Comparison of ENCODE assay signal across 18 mouse cellular contexts in the genomic region with DNA sequence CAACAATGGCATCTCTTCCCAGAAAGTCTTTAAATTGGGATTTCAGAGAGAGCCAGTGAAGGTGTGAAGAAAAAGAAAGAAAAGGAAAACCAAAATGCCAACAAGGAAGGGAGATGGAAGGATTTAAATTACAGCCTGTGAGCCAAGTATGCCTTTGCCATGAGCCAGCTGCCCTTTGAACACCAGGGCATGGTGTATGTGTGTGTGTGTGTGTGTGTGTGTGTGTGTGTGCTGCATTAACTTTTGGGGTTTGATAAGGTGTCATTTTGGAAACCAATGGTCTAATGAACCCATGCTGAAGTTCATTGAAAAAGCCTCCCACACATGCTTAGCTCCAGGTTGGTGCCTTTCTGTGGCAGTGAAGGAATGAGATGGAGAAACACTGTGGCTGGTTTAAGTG.
"Had no signal": no experiment of that assay in that cellular context is flagged by ENCODE, and none has a peak within 500 bp of the region (broad histone marks: within the 10 kb centered on the region; RNA-seq: fewer than 3 reads in every experiment).

No protein-coding gene starts in this region.

- H3K27ac ChIP-seq: liver, embryonic 13.5 days; liver, embryonic 15.5 days; lung, embryonic 15.5 days; macrophage; midbrain, embryonic 13.5 days; midbrain, embryonic 15.5 days; neural tube, embryonic 12.5 days; stomach, embryonic 15.5 days; stomach, postnatal 0 days had no signal

- DNase-seq: liver, embryonic 13.5 days; liver, postnatal 0 days; lung, adult 2 months; right cerebral cortex, postnatal 14 days; thymus, adult 2 months; thymus, postnatal 25 days; thymus, postnatal 4 days had no signal

- H3K36me3 ChIP-seq: liver, embryonic 13.5 days; liver, embryonic 15.5 days; lung, embryonic 15.5 days; midbrain, embryonic 13.5 days; midbrain, embryonic 15.5 days; neural tube, embryonic 12.5 days; stomach, embryonic 15.5 days had no signal

- ATAC-seq: liver, postnatal 0 days; lung, postnatal 0 days; midbrain, embryonic 13.5 days; midbrain, embryonic 15.5 days had no signal

- H3K9me3 ChIP-seq: liver, embryonic 13.5 days; liver, embryonic 15.5 days; lung, embryonic 15.5 days; midbrain, embryonic 13.5 days; midbrain, embryonic 15.5 days; neural tube, embryonic 12.5 days; stomach, embryonic 15.5 days had no signal

- H3K4me1 ChIP-seq: liver, embryonic 13.5 days; liver, embryonic 15.5 days; lung, embryonic 15.5 days; midbrain, embryonic 13.5 days; midbrain, embryonic 15.5 days; neural tube, embryonic 12.5 days; stomach, embryonic 15.5 days had no signal

- H3K4me2 ChIP-seq: liver, embryonic 13.5 days; liver, embryonic 15.5 days; lung, embryonic 15.5 days; midbrain, embryonic 11.5 days; midbrain, embryonic 13.5 days; midbrain, embryonic 15.5 days; neural tube, embryonic 12.5 days; stomach, embryonic 15.5 days had no signal

- H3K9ac ChIP-seq: liver, embryonic 13.5 days; liver, embryonic 15.5 days; liver, postnatal 0 days; lung, embryonic 15.5 days; midbrain, embryonic 13.5 days; midbrain, embryonic 15.5 days; neural tube, embryonic 12.5 days; stomach, embryonic 15.5 days had no signal

- H3K4me3 ChIP-seq: liver, embryonic 13.5 days; liver, embryonic 15.5 days; lung, embryonic 15.5 days; megakaryocyte, embryonic 14.5 days; midbrain, embryonic 13.5 days; midbrain, embryonic 15.5 days; neural tube, embryonic 12.5 days; stomach, embryonic 15.5 days had no signal

- H3K27me3 ChIP-seq: liver, embryonic 13.5 days; liver, embryonic 15.5 days; lung, embryonic 15.5 days; megakaryocyte, embryonic 14.5 days; midbrain, embryonic 13.5 days; midbrain, embryonic 15.5 days; neural tube, embryonic 12.5 days; stomach, embryonic 15.5 days had no signal
